Mouse (Mus musculus) layer of hippocampus, postnatal 36 days (tissue): ENCODE measurements around the gene Pou2f1. TPM values are rescaled to one million over a fixed set of nuclear protein-coding genes. Genes with fewer than 3 reads are reported as not detected.
A peak's percentile ranks its signal among the peaks of the same experiment; 100 is the strongest.

ENCODE experiments used
- DNase-seq, 2 experiments: peaks; one replicate each; pipeline ENCODE4 v3.0.0; 2022
- total RNA-seq, 2 experiments: library from RNA; stranded (reverse); gene quantifications; 2 replicates each; pipeline ENCODE4 v1.2.3; 2021

Gene Pou2f1
- total RNA-seq, 2 experiments from 2014 or later, result 16.8 to 18.1 TPM

- no peak for DNase-seq
Measured at GRCm38 (mm10) chr1:165958159-165958558, 44.3 kb downstream of the Pou2f1 start.

GRCm38 (mm10) chr1:165948214-165948813 lies 54.2 kb downstream of the Pou2f1 start:
- DNase-seq, result no peak

GRCm38 (mm10) chr1:165943270-165943669 lies 59.2 kb downstream of the Pou2f1 start:
- no peak for DNase-seq

- no peak for DNase-seq
Measured at GRCm38 (mm10) chr1:165935466-165935818, 67.0 kb downstream of the Pou2f1 start.

GRCm38 (mm10) chr1:165934648-165935465 lies 67.6 kb downstream of the Pou2f1 start:
- peak in 1 of 2 experiments; percentile 23 for DNase-seq

GRCm38 (mm10) chr1:165933915-165934647 lies 68.4 kb downstream of the Pou2f1 start:
- no peak for DNase-seq

- DNase-seq, result no peak
Measured at GRCm38 (mm10) chr1:165932842-165933241, 69.6 kb downstream of the Pou2f1 start.

GRCm38 (mm10) chr1:165930510-165930909 lies 72.0 kb downstream of the Pou2f1 start:
- no peak for DNase-seq

- DNase-seq, result no peak
Measured at GRCm38 (mm10) chr1:165927507-165928279, 74.8 kb downstream of the Pou2f1 start.

- DNase-seq, result no peak
Measured at GRCm38 (mm10) chr1:165925207-165925606, 77.3 kb downstream of the Pou2f1 start.

GRCm38 (mm10) chr1:165922488-165922887 lies 80.0 kb downstream of the Pou2f1 start:
- no peak for DNase-seq

- no peak for DNase-seq
Measured at GRCm38 (mm10) chr1:165921026-165921425, 81.5 kb downstream of the Pou2f1 start.

- DNase-seq, result no peak
Measured at GRCm38 (mm10) chr1:165914416-165914801, 88.1 kb downstream of the Pou2f1 start.

GRCm38 (mm10) chr1:165913720-165914415 lies 88.6 kb downstream of the Pou2f1 start:
- no peak for DNase-seq

GRCm38 (mm10) chr1:165909471-165909870 lies 93.0 kb downstream of the Pou2f1 start:
- DNase-seq, result no peak

- DNase-seq, result no peak
Measured at GRCm38 (mm10) chr1:165908806-165909205, 93.7 kb downstream of the Pou2f1 start.

- no peak for DNase-seq
Measured at GRCm38 (mm10) chr1:165908153-165908552, 94.3 kb downstream of the Pou2f1 start.

- DNase-seq, result no peak
Measured at GRCm38 (mm10) chr1:165903596-165903995, 98.9 kb downstream of the Pou2f1 start.

GRCm38 (mm10) chr1:165891686-165892085 lies 110.8 kb downstream of the Pou2f1 start:
- DNase-seq, result no peak

- no peak for DNase-seq
Measured at GRCm38 (mm10) chr1:165882146-165882900, 120.2 kb downstream of the Pou2f1 start.

GRCm38 (mm10) chr1:165878751-165879150 lies 123.7 kb downstream of the Pou2f1 start:
- no peak for DNase-seq
